Mouse (Mus musculus) kidney, adult 18-20 months (tissue): ENCODE measurements at regions not wholly inside any gene's neighbourhood (a gene's known extent, or its start where the extent isn't known, plus 50 kb on each side); places are given as distances from the start of the nearest gene placed in this dataset.

ENCODE experiments used
- DNase-seq: peaks from one replicate; pipeline ENCODE4 v3.0.0; 2021

GRCm38 (mm10) chr5:91198620-91199019 lies 59.2 kb downstream of the Areg start:
- DNase-seq: no peak

GRCm38 (mm10) chr5:91200448-91200847 lies 61.0 kb downstream of the Areg start:
- no peak for DNase-seq

GRCm38 (mm10) chr5:91204225-91205005 lies 65.0 kb downstream of the Areg start:
- peak; percentile 43 for DNase-seq

GRCm38 (mm10) chr5:91205350-91205880 lies 66.0 kb downstream of the Areg start:
- DNase-seq: no peak

GRCm38 (mm10) chr5:91206569-91207490 lies 67.4 kb downstream of the Areg start:
- no peak for DNase-seq

GRCm38 (mm10) chr5:91220174-91220573 lies 80.8 kb downstream of the Areg start:
- no peak for DNase-seq

GRCm38 (mm10) chr5:91241656-91242055 lies 102.3 kb downstream of the Areg start:
- no peak for DNase-seq

GRCm38 (mm10) chr5:91247444-91247843 lies 108.0 kb downstream of the Areg start:
- no peak for DNase-seq

- DNase-seq: no peak
These were observed 122.5 kb downstream of the Areg start for GRCm38 (mm10) chr5:91261895-91262294.

GRCm38 (mm10) chr5:91262526-91262925 lies 123.1 kb downstream of the Areg start:
- no peak for DNase-seq

GRCm38 (mm10) chr5:91270747-91271146 lies 131.3 kb downstream of the Areg start:
- DNase-seq: peak; percentile 7

- DNase-seq: no peak
These were observed 131.4 kb downstream of the Btc start for GRCm38 (mm10) chr5:91271416-91271815.

- no peak for DNase-seq
These were observed 128.4 kb downstream of the Btc start for GRCm38 (mm10) chr5:91274411-91274810.

- DNase-seq: no peak
These were observed 124.3 kb downstream of the Btc start for GRCm38 (mm10) chr5:91278466-91278865.

- no peak for DNase-seq
These were observed 123.3 kb downstream of the Btc start for GRCm38 (mm10) chr5:91279464-91279863.

GRCm38 (mm10) chr5:91282969-91283368 lies 119.8 kb downstream of the Btc start:
- no peak for DNase-seq

GRCm38 (mm10) chr5:91293073-91293472 lies 109.7 kb downstream of the Btc start:
- DNase-seq: peak; percentile 46

GRCm38 (mm10) chr5:91294957-91295356 lies 107.8 kb downstream of the Btc start:
- peak; percentile 11 for DNase-seq

- no peak for DNase-seq
These were observed 105.7 kb downstream of the Btc start for GRCm38 (mm10) chr5:91297068-91297467.

GRCm38 (mm10) chr5:91302114-91302513 lies 100.7 kb downstream of the Btc start:
- DNase-seq: no peak

- DNase-seq: no peak
These were observed 99.9 kb downstream of the Btc start for GRCm38 (mm10) chr5:91302943-91303342.

- no peak for DNase-seq
These were observed 99.1 kb downstream of the Btc start for GRCm38 (mm10) chr5:91303702-91304101.

- no peak for DNase-seq
These were observed 95.8 kb downstream of the Btc start for GRCm38 (mm10) chr5:91307031-91307430.
